Mouse (Mus musculus): ENCODE results near the gene Efhd2. TPM values are rescaled to one million over a fixed set of nuclear protein-coding genes. Genes with fewer than 3 reads are reported as not detected.

Gene Efhd2
- polyA plus RNA-seq, 1 experiment from 2014 or later: 81.6 TPM

- Histone ChIP-seq H3K27me3 (replicated peaks; ENCODE audit: insufficient read depth, low read length) (no peaks in the 10 kb centered on the region), H3K9me3 (ENCODE audit: low read length) (no peaks in the 10 kb centered on the region), H3K27ac (ENCODE audit: low read length) (peak overlapping the region; percentile 57; the same call in 1 of the 2 replicates), H3K4me3 (ENCODE audit: low read depth, low read length) (no peak overlapping the region), H3K9ac (replicated peaks; ENCODE audit: low read depth) (no peak overlapping the region), H3K36me3 (ENCODE audit: insufficient read depth, low read length) (no peaks in the 10 kb centered on the region), H3K4me2 (replicated peaks; ENCODE audit: low read depth, low read length) (no peak overlapping the region), H3K4me1 (ENCODE audit: insufficient read depth, low read depth, low read length) (no peaks in the 10 kb centered on the region)
- ATAC-seq: peak; percentile 77
- TF ChIP-seq EP300 (IDR thresholded peaks at IDR 0.05) (no peak), CTCF (IDR thresholded peaks at IDR 0.05) (no peak)
- peak; percentile 28 for DNase-seq (ENCODE audit: low spot score)
- whole genome bisulfite sequencing: 62% methylated on average over 13 of the region's 13 CpGs
Measured at GRCm38 (mm10) chr4:141913201-141913993, 38.7 kb upstream of the Efhd2 start.

- no peaks in the 10 kb centered on the region for H3K4me1 ChIP-seq (ENCODE audit: insufficient read depth, low read depth, low read length)
- no peak overlapping the region for H3K4me3 ChIP-seq (ENCODE audit: low read depth, low read length)
- H3K9me3 ChIP-seq (ENCODE audit: low read length): no peaks in the 10 kb centered on the region
- 52% methylated on average over 9 of the region's 9 CpGs for WGBS
- no peaks in the 10 kb centered on the region for H3K36me3 ChIP-seq (ENCODE audit: insufficient read depth, low read length)
- H3K9ac ChIP-seq (replicated peaks; ENCODE audit: low read depth): no peak overlapping the region
- DNase-seq (ENCODE audit: low spot score) (no peak), ATAC-seq (no peak)
- H3K27ac ChIP-seq (ENCODE audit: low read length): no peak overlapping the region
- H3K27me3 ChIP-seq (replicated peaks; ENCODE audit: insufficient read depth, low read length): no peaks in the 10 kb centered on the region; the same call in 1 of the 2 replicates
- TF ChIP-seq CTCF (IDR thresholded peaks at IDR 0.05): no peak
- TF ChIP-seq EP300 (IDR thresholded peaks at IDR 0.05): no peak
- H3K4me2 ChIP-seq (replicated peaks; ENCODE audit: low read depth, low read length): no peak overlapping the region
Measured at GRCm38 (mm10) chr4:141904710-141905109, 30.0 kb upstream of the Efhd2 start.

- no peaks in the 10 kb centered on the region for H3K36me3 ChIP-seq (ENCODE audit: insufficient read depth, low read length)
- ATAC-seq (no peak), DNase-seq (ENCODE audit: low spot score) (no peak)
- no peaks in the 10 kb centered on the region for H3K9me3 ChIP-seq (ENCODE audit: low read length)
- H3K27ac ChIP-seq (ENCODE audit: low read length): no peak overlapping the region
- TF ChIP-seq EP300 (IDR thresholded peaks at IDR 0.05): no peak
- no peak overlapping the region for H3K9ac ChIP-seq (replicated peaks; ENCODE audit: low read depth)
- no peak overlapping the region for H3K4me3 ChIP-seq (ENCODE audit: low read depth, low read length)
- no peaks in the 10 kb centered on the region for H3K4me1 ChIP-seq (ENCODE audit: insufficient read depth, low read depth, low read length)
- H3K4me2 ChIP-seq (replicated peaks; ENCODE audit: low read depth, low read length): no peak overlapping the region
- 85% methylated on average over 8 of the region's 8 CpGs for WGBS
- no peaks in the 10 kb centered on the region; the same call in 1 of the 2 replicates for H3K27me3 ChIP-seq (replicated peaks; ENCODE audit: insufficient read depth, low read length)
Measured at GRCm38 (mm10) chr4:141902479-141902858, 27.7 kb upstream of the Efhd2 start.

- no peak overlapping the region for H3K4me2 ChIP-seq (replicated peaks; ENCODE audit: low read depth, low read length)
- H3K9ac ChIP-seq (replicated peaks; ENCODE audit: low read depth): no peak overlapping the region
- no peaks in the 10 kb centered on the region; the same call in 1 of the 2 replicates for H3K27me3 ChIP-seq (replicated peaks; ENCODE audit: insufficient read depth, low read length)
- H3K27ac ChIP-seq (ENCODE audit: low read length): no peak overlapping the region
- no peak for TF ChIP-seq EP300 (IDR thresholded peaks at IDR 0.05)
- H3K4me3 ChIP-seq (ENCODE audit: low read depth, low read length): no peak overlapping the region
- 0 out of 2 replicates have a peak, but pooled peaks cover under 1% of the 10 kb centered on the region for H3K4me1 ChIP-seq (ENCODE audit: insufficient read depth, low read depth, low read length)
- ATAC-seq: no peak
- no peaks in the 10 kb centered on the region for H3K9me3 ChIP-seq (ENCODE audit: low read length)
- H3K36me3 ChIP-seq (ENCODE audit: insufficient read depth, low read length): no peaks in the 10 kb centered on the region
- WGBS: 82% methylated on average over 17 of the region's 17 CpGs
- no peak for DNase-seq (ENCODE audit: low spot score)
Measured at GRCm38 (mm10) chr4:141901711-141902478, 27.2 kb upstream of the Efhd2 start.

- H3K27ac ChIP-seq (ENCODE audit: low read length): no peak overlapping the region
- H3K27me3 ChIP-seq (replicated peaks; ENCODE audit: insufficient read depth, low read length): no peaks in the 10 kb centered on the region; the same call in 1 of the 2 replicates
- no peak overlapping the region for H3K4me3 ChIP-seq (ENCODE audit: low read depth, low read length)
- no peak for TF ChIP-seq EP300 (IDR thresholded peaks at IDR 0.05)
- no peak for TF ChIP-seq CTCF (IDR thresholded peaks at IDR 0.05)
- H3K9ac ChIP-seq (replicated peaks; ENCODE audit: low read depth): no peak overlapping the region
- H3K4me2 ChIP-seq (replicated peaks; ENCODE audit: low read depth, low read length): no peak overlapping the region
- DNase-seq (ENCODE audit: low spot score): no peak
- ATAC-seq: no peak
- no peaks in the 10 kb centered on the region for H3K9me3 ChIP-seq (ENCODE audit: low read length)
- WGBS: 44% methylated on average over 11 of the region's 11 CpGs
- 0 out of 2 replicates have a peak, but pooled peaks cover 3% of the 10 kb centered on the region for H3K4me1 ChIP-seq (ENCODE audit: insufficient read depth, low read depth, low read length)
- no peaks in the 10 kb centered on the region for H3K36me3 ChIP-seq (ENCODE audit: insufficient read depth, low read length)
Measured at GRCm38 (mm10) chr4:141900421-141900820, 25.7 kb upstream of the Efhd2 start.

GRCm38 (mm10) chr4:141899936-141900335 lies 25.2 kb upstream of the Efhd2 start:
- H3K9me3 ChIP-seq (ENCODE audit: low read length): no peaks in the 10 kb centered on the region
- H3K27ac ChIP-seq (ENCODE audit: low read length): no peak overlapping the region
- no peak overlapping the region for H3K4me2 ChIP-seq (replicated peaks; ENCODE audit: low read depth, low read length)
- peak; percentile 81 for DNase-seq (ENCODE audit: low spot score)
- no peak for TF ChIP-seq EP300 (IDR thresholded peaks at IDR 0.05)
- TF ChIP-seq CTCF (IDR thresholded peaks at IDR 0.05): no peak
- no peak overlapping the region for H3K4me3 ChIP-seq (ENCODE audit: low read depth, low read length)
- WGBS: 5% methylated on average over 8 of the region's 8 CpGs
- H3K9ac ChIP-seq (replicated peaks; ENCODE audit: low read depth): no peak overlapping the region
- ATAC-seq: peak; percentile 60
- no peaks in the 10 kb centered on the region; the same call in 1 of the 2 replicates for H3K27me3 ChIP-seq (replicated peaks; ENCODE audit: insufficient read depth, low read length)
- 0 out of 2 replicates have a peak, but pooled peaks cover 3% of the 10 kb centered on the region for H3K4me1 ChIP-seq (ENCODE audit: insufficient read depth, low read depth, low read length)
- no peaks in the 10 kb centered on the region for H3K36me3 ChIP-seq (ENCODE audit: insufficient read depth, low read length)

All from lung, postnatal 0 days (tissue).